Mouse (Mus musculus): Measurements from ENCODE around the gene Usp54.

Usp54 gene

GRCm38 (mm10) chr14:20561897-20562296 lies 79.0 kb downstream of the Usp54 start:
- in situ Hi-C loops (cut with MboI; ENCODE audit: low pct_unique_long_range_greater_than_20kb in 1 of 2, low sequenced_read_pairs in 2 of 2, unreplicated experiment in 1 of 2): no loop called here

GRCm38 (mm10) chr14:20550136-20550535 lies 90.7 kb downstream of the Usp54 start:
- in situ Hi-C loops (cut with MboI; ENCODE audit: low pct_unique_long_range_greater_than_20kb in 1 of 2, low sequenced_read_pairs in 2 of 2, unreplicated experiment in 1 of 2): no loop called here

GRCm38 (mm10) chr14:20546415-20546814 lies 94.4 kb downstream of the Usp54 start, which contains the start of gene Ppp3cb:
TSS of gene Ppp3cb (minus strand) at chr14:20546573.
- in situ Hi-C loops (cut with MboI; ENCODE audit: low pct_unique_long_range_greater_than_20kb in 1 of 2, low sequenced_read_pairs in 2 of 2, unreplicated experiment in 1 of 2): no loop called here

GRCm38 (mm10) chr14:20545529-20546331 lies 95.1 kb downstream of the Usp54 start:
- in situ Hi-C loops (cut with MboI; ENCODE audit: low pct_unique_long_range_greater_than_20kb in 1 of 2, low sequenced_read_pairs in 2 of 2, unreplicated experiment in 1 of 2): no loop called here

GRCm38 (mm10) chr14:20544467-20545411 lies 96.1 kb downstream of the Usp54 start:
- in situ Hi-C loops (cut with MboI; ENCODE audit: low pct_unique_long_range_greater_than_20kb in 1 of 2, low sequenced_read_pairs in 2 of 2, unreplicated experiment in 1 of 2): no loop called here

- in situ Hi-C loops (cut with MboI; ENCODE audit: low pct_unique_long_range_greater_than_20kb in 1 of 2, low sequenced_read_pairs in 2 of 2, unreplicated experiment in 1 of 2): no loop called here
Measured at GRCm38 (mm10) chr14:20529643-20530042, 111.2 kb downstream of the Usp54 start.

GRCm38 (mm10) chr14:20520179-20520578 lies 120.7 kb downstream of the Usp54 start:
- in situ Hi-C loops (cut with MboI; ENCODE audit: low pct_unique_long_range_greater_than_20kb in 1 of 2, low sequenced_read_pairs in 2 of 2, unreplicated experiment in 1 of 2): no loop called here

- in situ Hi-C loops (cut with MboI; ENCODE audit: low pct_unique_long_range_greater_than_20kb in 1 of 2, low sequenced_read_pairs in 2 of 2, unreplicated experiment in 1 of 2): no loop called here
Measured at GRCm38 (mm10) chr14:20508424-20508823, 132.4 kb downstream of the Usp54 start.

GRCm38 (mm10) chr14:20502966-20503365 lies 137.9 kb downstream of the Usp54 start:
- in situ Hi-C loops (cut with MboI; ENCODE audit: low pct_unique_long_range_greater_than_20kb in 1 of 2, low sequenced_read_pairs in 2 of 2, unreplicated experiment in 1 of 2): no loop called here

GRCm38 (mm10) chr14:20499982-20500381 lies 140.9 kb downstream of the Usp54 start:
- in situ Hi-C loops (cut with MboI; ENCODE audit: low pct_unique_long_range_greater_than_20kb in 1 of 2, low sequenced_read_pairs in 2 of 2, unreplicated experiment in 1 of 2): no loop called here
